Mouse (Mus musculus) right cerebral cortex, postnatal 10 days (tissue): ENCODE data around the gene Soga3.

Source experiments
- DNase-seq, 2 experiments: peaks; one replicate each; pipeline ENCODE4 v3.0.0; 2021; ENCODE audit warnings: low spot score in 2 of 2

Gene Soga3

GRCm38 (mm10) chr10:29206730-29207129 lies 63.1 kb downstream of the Soga3 start:
- peak in 1 of 2 experiments; percentile 45 for DNase-seq

GRCm38 (mm10) chr10:29208735-29209134 lies 65.1 kb downstream of the Soga3 start:
- DNase-seq = no peak

- DNase-seq = peak; percentile 58 to 75
Observed at GRCm38 (mm10) chr10:29211453-29211852, 67.8 kb downstream of the Soga3 start, which contains the start of gene 9330159F19Rik. Gene 9330159F19Rik (plus strand): TSS chr10:29211606.

GRCm38 (mm10) chr10:29213534-29214100 lies 70.0 kb downstream of the Soga3 start:
- DNase-seq = peak; percentile 51 to 66

GRCm38 (mm10) chr10:29216957-29217356 lies 73.3 kb downstream of the Soga3 start:
- DNase-seq = no peak

- DNase-seq = no peak
Observed at GRCm38 (mm10) chr10:29217451-29217850, 73.8 kb downstream of the Soga3 start.

- DNase-seq = no peak
Observed at GRCm38 (mm10) chr10:29225329-29225728, 81.7 kb downstream of the Soga3 start.

- peak; percentile 37 to 62 for DNase-seq
Observed at GRCm38 (mm10) chr10:29231208-29231607, 87.6 kb downstream of the Soga3 start.
